Mouse (Mus musculus) thymus, adult 18-20 months (tissue): ENCODE measurements around the gene Fmo9.

Experiments
- DNase-seq, 2 experiments: peaks; one replicate each; pipeline ENCODE4 v3.0.0; 2022; ENCODE audit warnings: mixed read lengths in 2 of 2

Gene Fmo9

GRCm38 (mm10) chr1:166681745-166682144 lies at the start of gene Fmo9:
Gene Fmo9, minus strand, starts transcription at chr1:166681845.
- DNase-seq = no peak

GRCm38 (mm10) chr1:166730886-166731285 lies 49.2 kb upstream of the Fmo9 start:
- no peak for DNase-seq

DNA sequence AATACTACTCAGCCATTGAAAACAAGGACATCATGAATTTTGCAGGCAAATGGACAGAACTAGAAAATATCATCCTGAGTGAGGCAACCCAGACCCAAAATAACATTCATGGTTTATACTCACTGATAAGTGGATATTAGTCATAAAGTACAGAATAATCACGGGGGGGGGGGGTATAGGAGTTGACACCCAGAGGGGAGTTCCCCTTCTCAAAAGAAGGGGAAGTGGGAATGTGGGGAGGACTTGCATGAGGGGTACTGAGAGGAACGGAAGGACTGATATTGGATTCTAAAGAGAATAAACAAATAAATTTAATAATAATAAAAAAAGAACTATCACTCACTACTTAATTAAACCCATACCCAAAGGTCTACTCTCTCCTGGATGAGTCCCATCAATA lies 48.6 kb upstream of the Fmo9 start:
- no peak for DNase-seq

DNA sequence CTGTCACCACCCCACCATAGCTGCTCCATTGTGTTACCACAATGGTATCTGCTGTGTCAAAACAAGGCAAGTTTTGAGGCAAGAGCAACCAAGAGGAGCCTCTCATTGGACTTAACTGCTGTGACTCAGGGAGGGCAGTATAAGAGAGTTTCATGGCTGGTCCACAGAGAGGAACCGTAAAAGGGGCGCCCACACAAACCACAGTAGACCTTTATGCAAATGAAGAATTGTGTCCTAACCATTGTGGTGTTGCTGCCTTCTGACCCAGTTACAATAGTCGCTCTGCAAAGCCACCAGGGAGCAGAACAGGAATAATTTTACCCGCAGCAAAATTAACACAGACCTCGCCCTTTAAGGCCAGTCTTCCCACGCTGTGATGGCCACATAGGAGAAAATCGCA lies 29.2 kb upstream of the Fmo9 start:
- no peak for DNase-seq

DNA sequence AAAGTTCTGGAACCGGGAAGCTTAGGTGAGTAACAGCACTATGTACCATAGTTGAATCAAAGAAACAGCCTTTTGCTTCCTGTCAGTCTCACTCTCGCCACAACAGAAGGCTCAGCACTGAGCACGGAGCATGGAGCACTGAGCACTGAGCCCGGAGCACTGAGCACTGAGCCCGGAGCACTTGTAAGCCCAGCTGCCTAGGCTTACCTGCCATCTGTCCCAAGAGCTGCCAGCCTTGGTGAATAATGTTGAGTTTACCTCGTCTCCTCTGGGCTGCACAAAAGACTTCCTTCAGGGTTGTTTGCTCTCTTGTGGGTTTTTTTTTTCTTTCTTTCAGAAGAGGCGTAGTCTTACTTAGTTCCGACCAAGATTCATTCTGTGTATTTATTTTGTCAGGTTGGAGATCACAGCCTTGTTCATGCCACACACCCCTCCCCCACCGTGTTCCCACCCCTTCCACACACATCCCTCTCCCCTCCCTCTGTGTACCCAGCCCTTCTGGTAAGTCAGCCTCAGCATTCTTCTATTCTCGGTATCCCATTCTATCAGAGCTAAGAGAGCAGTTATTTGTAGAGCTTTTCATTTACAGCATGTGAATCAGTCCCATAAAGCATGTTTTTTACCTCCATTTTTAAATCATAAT lies 20.7 kb upstream of the Fmo9 start:
- no peak for DNase-seq

DNA sequence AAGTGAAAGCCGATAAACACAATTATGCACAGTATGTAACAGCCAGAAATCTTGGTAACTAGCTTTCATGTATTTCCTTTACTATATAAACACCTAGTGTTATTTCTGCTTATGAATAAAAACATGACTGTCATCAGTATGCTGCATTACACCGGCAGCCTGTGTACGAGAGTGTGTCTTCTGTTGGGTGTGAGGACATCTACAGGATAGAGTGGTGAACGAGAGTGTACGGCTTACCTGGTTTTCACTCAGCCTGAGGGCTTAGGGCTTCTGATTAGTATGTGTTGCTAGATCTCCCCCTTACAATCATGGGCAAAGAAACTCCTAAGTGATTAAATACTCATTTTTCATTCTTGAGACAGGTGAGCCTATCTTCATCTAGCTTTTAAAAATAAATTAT lies 12.4 kb downstream of the Fmo9 start:
- no peak for DNase-seq

DNA sequence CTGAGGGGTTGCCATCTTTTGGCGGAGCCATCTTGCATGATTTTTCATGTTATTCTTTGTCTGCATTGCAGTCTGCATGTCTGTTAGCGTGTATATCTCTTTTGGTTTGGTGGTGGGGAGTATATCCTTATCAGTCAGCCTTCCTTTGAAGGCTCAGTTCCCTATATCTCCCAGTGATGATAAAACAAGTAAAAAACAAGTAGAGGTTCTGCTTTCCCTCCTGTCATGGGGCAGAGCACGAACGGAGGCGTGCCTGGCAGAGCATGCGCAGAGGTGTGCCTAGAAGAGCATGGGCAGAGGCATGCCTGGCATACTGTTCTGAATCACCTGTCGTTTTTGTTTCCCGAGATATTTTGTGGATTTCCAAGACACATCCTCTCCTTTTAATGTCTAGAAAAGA lies 20.8 kb downstream of the Fmo9 start:
- no peak for DNase-seq

DNA sequence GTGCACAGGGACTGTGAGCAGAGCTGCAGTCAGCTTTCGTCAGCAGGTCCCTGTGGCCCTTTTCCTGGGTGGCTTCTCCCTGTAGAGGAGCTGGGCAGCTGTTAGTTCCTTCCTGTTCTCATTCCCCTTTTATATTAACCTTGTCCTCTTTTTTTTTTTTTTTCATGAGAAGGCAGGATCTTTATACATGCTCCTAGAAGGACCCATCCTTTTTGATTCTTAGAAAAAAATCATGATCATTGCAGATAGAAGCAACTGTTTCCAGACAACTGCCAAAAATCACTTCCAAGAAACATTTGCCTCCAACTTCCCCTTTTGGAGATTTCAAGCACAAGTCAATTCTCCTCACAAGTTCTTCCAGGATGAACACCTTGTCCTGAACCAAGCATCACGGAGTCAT lies 34.1 kb downstream of the Fmo9 start, which contains the start of gene Gm4847:
Gene Gm4847 (minus strand): TSS at position 101 of the 400 bp plus-strand sequence.
- DNase-seq = no peak
